Mouse (Mus musculus) neural tube, postnatal 0 days (tissue): Measurements from ENCODE around the gene 1700012B09Rik. TPM values are rescaled to one million over a fixed set of nuclear protein-coding genes. Genes with fewer than 3 reads are reported as not detected.

ENCODE experiments used
- polyA plus RNA-seq: library from polyadenylated mRNA; unstranded; fragments of >200 nt; fragmentation: Nextera tagmentation; extraction: Ambion mirVana; gene quantifications from 2 replicates; pipeline ENCODE4 v1.2.1, GENCODE M21; 2015

The 1700012B09Rik gene
- 1.7 and 2.4 TPM in 2 replicates for polyA plus RNA-seq

GRCm38 (mm10) chr9:14770803-14771471 lies at the start of gene 1700012B09Rik:
1700012B09Rik (minus strand) TSS chr9:14771030.

GRCm38 (mm10) chr9:14784039-14785002 lies 13.5 kb upstream of the 1700012B09Rik start, which contains the start of the genes Mre11a and Ankrd49:
Mre11a (plus strand) TSS chr9:14784654.
Ankrd49 (minus strand) TSS chr9:14784856.

GRCm38 (mm10) chr9:14752001-14752522 lies 18.8 kb downstream of the 1700012B09Rik start, which contains the start of gene Fut4:
Fut4 (minus strand) TSS chr9:14752393.

GRCm38 (mm10) chr9:14740151-14740924 lies 30.5 kb downstream of the 1700012B09Rik start, which contains the start of gene Piwil4:
Piwil4 (minus strand) TSS chr9:14740733.

Other genes with a start within 250 kb of the 1700012B09Rik start
- 4.8 and 5.3 TPM in 2 replicates for gene Amotl1, start 126.0 kb downstream of the 1700012B09Rik start, polyA plus RNA-seq
- 0.39 and 0.50 TPM in 2 replicates for gene Piwil4, start 30.3 kb downstream of the 1700012B09Rik start, polyA plus RNA-seq
- 1.4 and 1.6 TPM in 2 replicates for gene Fut4, start 18.6 kb downstream of the 1700012B09Rik start, polyA plus RNA-seq
- 6.8 and 8.0 TPM in 2 replicates for gene Mre11a, start 13.6 kb upstream of the 1700012B09Rik start, polyA plus RNA-seq
- gene Ankrd49, start 13.8 kb upstream of the 1700012B09Rik start, polyA plus RNA-seq, result 22.5 and 23.1 TPM in 2 replicates
- gene Gpr83, start 89.2 kb upstream of the 1700012B09Rik start, polyA plus RNA-seq, result 2.3 and 2.9 TPM in 2 replicates
- gene Izumo1r, start 132.9 kb upstream of the 1700012B09Rik start, polyA plus RNA-seq, result not detected in 2 replicates